22 mouse cellular contexts compared by ENCODE assay signal in genomic region chr12:91189111-91189510, GRCm38 (mm10).
A peak's percentile ranks its signal among the peaks of the same experiment; 100 is the strongest.
DNase-seq lines count a peak whose midpoint lies in the region; ATAC-seq lines count a peak whose summit lies in the region.
"Had no signal": no experiment of that assay in that cellular context is flagged by ENCODE, and none has a peak within 500 bp of the region (broad histone marks: within the 10 kb centered on the region; RNA-seq: fewer than 3 reads in every experiment).

No protein-coding gene starts in this region.

- DNase-seq in embryonic facial prominence, embryonic 11.5 days (ENCODE audit: low spot score) = peak; percentile 23
- no peak for DNase-seq in embryonic facial prominence, embryonic 10.5 days (ENCODE audit: low spot score)
- DNase-seq in forelimb bud, embryonic 11.5 days (ENCODE audit: low read depth, low spot score) = peak; percentile 33
- DNase-seq in mesoderm, embryonic 11.5 days (ENCODE audit: low read depth, low spot score) = peak; percentile 13
- DNase-seq in cerebellum, adult 11-12 months = no peak
- DNase-seq: adrenal gland, adult 2 months; adrenal gland, postnatal 14 days; cerebellum, adult 11 months; cerebellum, adult 8-10 months; cerebellum, postnatal 10 days; gastrocnemius, postnatal 25 days; heart, adult 2 months had no signal

- ATAC-seq in embryonic facial prominence, embryonic 11.5 days (replicated peaks; ENCODE audit: insufficient number of reproducible peaks, low FRiP score, low TSS enrichment, low read depth) = no peak
- peak; percentile 66; the same call in 1 of the 2 replicates for ATAC-seq in limb, embryonic 12.5 days (ENCODE audit: insufficient number of reproducible peaks, insufficient read depth, low FRiP score, low TSS enrichment, low read depth)
- ATAC-seq: CD4-positive, CD25-positive, alpha-beta regulatory T cell, adult 4 months; forebrain, embryonic 13.5 days; forebrain, embryonic 16.5 days; intestine, postnatal 0 days had no signal

- no peaks in the 10 kb centered on the region for H3K36me3 ChIP-seq in embryonic facial prominence, embryonic 11.5 days (replicated peaks; ENCODE audit: control insufficient read depth, insufficient read depth, low read depth, low read length)
- no peaks in the 10 kb centered on the region for H3K36me3 ChIP-seq in embryonic facial prominence, embryonic 10.5 days (replicated peaks)
- H3K36me3 ChIP-seq in limb, embryonic 12.5 days = no peaks in the 10 kb centered on the region
- H3K36me3 ChIP-seq: forebrain, embryonic 10.5 days; heart, embryonic 10.5 days; heart, embryonic 13.5 days; hindbrain, embryonic 12.5 days; hindbrain, embryonic 15.5 days had no signal

- H3K27ac ChIP-seq in embryonic facial prominence, embryonic 11.5 days (replicated peaks; ENCODE audit: low read depth, low read length) = no peak overlapping the region
- H3K27ac ChIP-seq in embryonic facial prominence, embryonic 10.5 days (replicated peaks) = no peak overlapping the region
- no peak overlapping the region for H3K27ac ChIP-seq in limb, embryonic 12.5 days
- H3K27ac ChIP-seq: forebrain, embryonic 10.5 days; forebrain, embryonic 13.5 days; heart, adult 2 months; heart, embryonic 10.5 days; heart, embryonic 13.5 days; hindbrain, embryonic 12.5 days; hindbrain, embryonic 15.5 days had no signal

- no peaks in the 10 kb centered on the region for H3K27me3 ChIP-seq in embryonic facial prominence, embryonic 11.5 days (ENCODE audit: control insufficient read depth, insufficient read depth, low read length)
- H3K27me3 ChIP-seq in embryonic facial prominence, embryonic 10.5 days (replicated peaks; ENCODE audit: low read depth, poor library complexity, severe bottlenecking) = no peaks in the 10 kb centered on the region
- no peaks in the 10 kb centered on the region for H3K27me3 ChIP-seq in limb, embryonic 12.5 days
- H3K27me3 ChIP-seq: forebrain, embryonic 13.5 days; heart, embryonic 13.5 days; hindbrain, embryonic 12.5 days; hindbrain, embryonic 15.5 days had no signal

- no peak overlapping the region for H3K9ac ChIP-seq in embryonic facial prominence, embryonic 11.5 days (replicated peaks; ENCODE audit: low read length)
- no peak overlapping the region for H3K9ac ChIP-seq in limb, embryonic 12.5 days (replicated peaks)
- H3K9ac ChIP-seq: forebrain, embryonic 13.5 days; heart, embryonic 13.5 days; hindbrain, embryonic 12.5 days; hindbrain, embryonic 15.5 days had no signal

- H3K4me2 ChIP-seq in embryonic facial prominence, embryonic 11.5 days (ENCODE audit: low read depth, low read length) = no peak overlapping the region
- H3K4me2 ChIP-seq in limb, embryonic 12.5 days = no peak overlapping the region
- H3K4me2 ChIP-seq: forebrain, embryonic 13.5 days; heart, embryonic 13.5 days; hindbrain, embryonic 12.5 days; hindbrain, embryonic 15.5 days had no signal

- 41% methylated on average over 4 of the region's 4 CpGs for WGBS in embryonic facial prominence, embryonic 11.5 days
- 63% methylated on average over 4 of the region's 4 CpGs for WGBS in embryonic facial prominence, embryonic 10.5 days
- WGBS in limb, embryonic 12.5 days = 36% methylated on average over 4 of the region's 4 CpGs

- H3K4me1 ChIP-seq in embryonic facial prominence, embryonic 11.5 days (ENCODE audit: control insufficient read depth, insufficient read depth, low read length) = no peaks in the 10 kb centered on the region
- no peaks in the 10 kb centered on the region for H3K4me1 ChIP-seq in embryonic facial prominence, embryonic 10.5 days
- H3K4me1 ChIP-seq in limb, embryonic 12.5 days (replicated peaks) = no peaks in the 10 kb centered on the region
- H3K4me1 ChIP-seq: forebrain, embryonic 13.5 days; heart, embryonic 10.5 days; heart, embryonic 13.5 days; hindbrain, embryonic 12.5 days; hindbrain, embryonic 15.5 days had no signal

- no peaks in the 10 kb centered on the region for H3K9me3 ChIP-seq in embryonic facial prominence, embryonic 11.5 days (replicated peaks; ENCODE audit: control insufficient read depth, low read length)
- H3K9me3 ChIP-seq in embryonic facial prominence, embryonic 10.5 days = no peaks in the 10 kb centered on the region
- no peaks in the 10 kb centered on the region for H3K9me3 ChIP-seq in limb, embryonic 12.5 days
- H3K9me3 ChIP-seq: forebrain, embryonic 10.5 days; forebrain, embryonic 13.5 days; heart, embryonic 10.5 days; heart, embryonic 13.5 days; hindbrain, embryonic 12.5 days; hindbrain, embryonic 15.5 days had no signal

- H3K4me3 ChIP-seq in embryonic facial prominence, embryonic 11.5 days (ENCODE audit: low read depth, low read length) = no peak overlapping the region
- H3K4me3 ChIP-seq in embryonic facial prominence, embryonic 10.5 days = no peak overlapping the region
- no peak overlapping the region for H3K4me3 ChIP-seq in limb, embryonic 12.5 days (replicated peaks)
- H3K4me3 ChIP-seq: forebrain, embryonic 10.5 days; forebrain, embryonic 13.5 days; heart, adult 2 months; heart, embryonic 10.5 days; heart, embryonic 13.5 days; hindbrain, embryonic 12.5 days; hindbrain, embryonic 15.5 days had no signal

Comparison
In these comparisons a context has a peak if more than half of its experiments do, and no peak if none do; other contexts are left out.
1. DNase-seq: peak in embryonic facial prominence, embryonic 11.5 days (single experiment), forelimb bud, embryonic 11.5 days (single experiment) and mesoderm, embryonic 11.5 days (single experiment); none in embryonic facial prominence, embryonic 10.5 days (single experiment) and cerebellum, adult 11-12 months (single experiment).